Mouse (Mus musculus) testis, adult 2 months (tissue): ENCODE measurements around the gene Gm3043. TPM values are rescaled to one million over a fixed set of nuclear protein-coding genes. Genes with fewer than 3 reads are reported as not detected.
"Not testable (repeated sequence)": the region's sequence is repeated elsewhere in the genome, so short reads cannot be mapped to it uniquely, and the experiment has no call there.

ENCODE experiments used
- H3K27ac ChIP-seq: fragments of 200-500 bp; 2 replicates; pipeline ENCODE4 v1.5.1; 2012; ENCODE audit warnings: low read depth, low read length; ENCODE audit not compliant: control insufficient read depth, insufficient read depth
- H3K27me3 ChIP-seq: fragments of 200-500 bp; 2 replicates; pipeline ENCODE4 v1.6.1; 2012; ENCODE audit warnings: mild to moderate bottlenecking, low read length, moderate library complexity; ENCODE audit not compliant: control insufficient read depth, insufficient read depth
- H3K36me3 ChIP-seq: fragments of 200-500 bp; 2 replicates; pipeline ENCODE4 v1.6.1; 2012; ENCODE audit warnings: mild to moderate bottlenecking, low read length; ENCODE audit not compliant: control insufficient read depth, insufficient read depth
- H3K4me1 ChIP-seq: fragments of 200-500 bp; 2 replicates; pipeline ENCODE4 v1.6.1; 2012; ENCODE audit warnings: low read length; ENCODE audit not compliant: control insufficient read depth, insufficient read depth
- H3K4me3 ChIP-seq: fragments of 200-500 bp; 2 replicates; pipeline ENCODE4 v1.5.1; 2012; ENCODE audit warnings: low read depth, mild to moderate bottlenecking, low read length, moderate library complexity, mixed read lengths; ENCODE audit not compliant: control insufficient read depth
- polyA plus RNA-seq: library from polyadenylated mRNA; depleted of rRNA; stranded (reverse); fragments of >200 nt; gene quantifications from 2 replicates; pipeline ENCODE4 v1.2.3, GENCODE M21; 2012; rRNA removed

Gm3043 gene
- not detected in 2 replicates for polyA plus RNA-seq

- not testable (repeated sequence) for H3K36me3 ChIP-seq, H3K4me1 ChIP-seq, H3K4me3 ChIP-seq, H3K27me3 ChIP-seq, H3K27ac ChIP-seq
These were observed at the start of gene Gm3043 for GRCm38 (mm10) chr14:3688483-3688882. Gene Gm3043, plus strand, starts transcription at chr14:3688783.

GRCm38 (mm10) chr14:3651730-3652129 lies 36.9 kb upstream of the Gm3043 start, which contains the start of gene Gm3020:
Gene Gm3020, plus strand, starts transcription at chr14:3652030.
- not testable (repeated sequence) for H3K27ac ChIP-seq, H3K27me3 ChIP-seq, H3K36me3 ChIP-seq, H3K4me3 ChIP-seq, H3K4me1 ChIP-seq

Other genes starting within 250 kb of the Gm3043 start
- 0.08 and 0.26 TPM in 2 replicates for gene Gm10408, start 239.4 kb upstream of the Gm3043 start, polyA plus RNA-seq
- 6.7 and 7.3 TPM in 2 replicates for gene Gm3012, start 54.3 kb upstream of the Gm3043 start, polyA plus RNA-seq
- 0.57 and 0.65 TPM in 2 replicates for gene Gm3020, start 36.8 kb upstream of the Gm3043 start, polyA plus RNA-seq
- gene Gm3002, start 121.3 kb downstream of the Gm3043 start, polyA plus RNA-seq, result 1.7 and 4.2 TPM in 2 replicates
- gene Gm3033, start 157.5 kb downstream of the Gm3043 start, polyA plus RNA-seq, result 0.07 and 0.25 TPM in 2 replicates
- 9.5 and 12.9 TPM in 2 replicates for gene Gm2916, start 195.4 kb downstream of the Gm3043 start, polyA plus RNA-seq
- 5.3 and 6.5 TPM in 2 replicates for gene Gm3029, start 243.0 kb downstream of the Gm3043 start, polyA plus RNA-seq